30 mouse cellular contexts compared by ENCODE assay signal in the genomic region with DNA sequence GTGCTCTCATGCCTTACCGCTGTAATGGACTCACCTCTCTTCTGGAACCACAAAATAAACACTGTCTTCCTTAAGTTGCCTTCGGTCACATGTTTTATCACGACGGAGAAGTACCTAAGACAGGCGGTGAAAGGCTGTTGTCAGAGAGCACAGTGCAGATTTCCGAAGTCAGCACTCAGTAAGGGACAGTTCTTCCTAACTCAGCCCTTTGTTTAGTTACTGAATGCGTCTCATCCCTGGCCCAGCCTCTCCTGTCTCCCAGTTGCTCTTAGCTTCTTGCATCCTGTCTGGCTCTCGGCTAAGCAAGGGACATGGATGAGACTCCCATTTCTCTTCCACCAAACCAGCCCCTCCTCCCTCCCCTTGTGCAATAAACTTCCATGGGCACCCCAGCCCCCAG. TPM values are rescaled to one million over a fixed set of nuclear protein-coding genes. Genes with fewer than 3 reads are reported as not detected.
DNase-seq lines count a peak whose midpoint lies in the region; ATAC-seq lines count a peak whose summit lies in the region.
"Had no signal": no experiment of that assay in that cellular context is flagged by ENCODE, and none has a peak within 500 bp of the region (broad histone marks: within the 10 kb centered on the region; RNA-seq: fewer than 3 reads in every experiment).

No protein-coding gene starts in this region.

- H3K4me2 ChIP-seq in intestine, embryonic 14.5 days (ENCODE audit: low read length) = no peak overlapping the region
- no peak overlapping the region for H3K4me2 ChIP-seq in intestine, embryonic 15.5 days (replicated peaks)
- H3K4me2 ChIP-seq: embryonic facial prominence, embryonic 13.5 days; forebrain, embryonic 15.5 days; heart, embryonic 11.5 days; hindbrain, embryonic 13.5 days; liver, embryonic 12.5 days; midbrain, embryonic 15.5 days; neural tube, embryonic 15.5 days had no signal

- no peak for ATAC-seq in intestine, embryonic 14.5 days (replicated peaks; ENCODE audit: low FRiP score, low TSS enrichment, low read depth)
- no peak for ATAC-seq in intestine, embryonic 15.5 days
- ATAC-seq: forebrain, embryonic 15.5 days; liver, embryonic 12.5 days; liver, postnatal 0 days; midbrain, embryonic 15.5 days; Patski had no signal

- H3K27ac ChIP-seq in intestine, embryonic 14.5 days (ENCODE audit: low read depth) = no peak overlapping the region
- H3K27ac ChIP-seq in intestine, embryonic 15.5 days = no peak overlapping the region
- H3K27ac ChIP-seq: embryonic facial prominence, embryonic 13.5 days; forebrain, embryonic 10.5 days; forebrain, embryonic 15.5 days; hindbrain, embryonic 13.5 days; liver, embryonic 12.5 days; macrophage; midbrain, embryonic 10.5 days; midbrain, embryonic 15.5 days; neural tube, embryonic 15.5 days had no signal

- no peaks in the 10 kb centered on the region for H3K36me3 ChIP-seq in intestine, embryonic 14.5 days (ENCODE audit: control insufficient read depth, insufficient read depth, low read length)
- no peaks in the 10 kb centered on the region for H3K36me3 ChIP-seq in intestine, embryonic 15.5 days
- H3K36me3 ChIP-seq: embryonic facial prominence, embryonic 13.5 days; forebrain, embryonic 10.5 days; forebrain, embryonic 15.5 days; liver, embryonic 12.5 days; midbrain, embryonic 10.5 days; midbrain, embryonic 15.5 days had no signal

- no peaks in the 10 kb centered on the region for H3K4me1 ChIP-seq in intestine, embryonic 14.5 days (replicated peaks; ENCODE audit: control insufficient read depth, insufficient read depth, low read length)
- no peaks in the 10 kb centered on the region for H3K4me1 ChIP-seq in intestine, embryonic 15.5 days (replicated peaks)
- H3K4me1 ChIP-seq: embryonic facial prominence, embryonic 13.5 days; forebrain, embryonic 15.5 days; liver, embryonic 12.5 days; midbrain, embryonic 10.5 days; midbrain, embryonic 15.5 days had no signal

- peak; percentile 10 for DNase-seq in embryo, embryonic 10 days (ENCODE audit: low spot score)
- no peak for DNase-seq in embryo, embryonic 10.5 days (ENCODE audit: low spot score)
- peak; percentile 49 for DNase-seq in intestine, embryonic 14.5 days (ENCODE audit: low spot score)
- peak; percentile 36 for DNase-seq in brain, adult 2 months (ENCODE audit: low read depth, low spot score)
- DNase-seq in spleen, postnatal 14 days (ENCODE audit: low spot score in 2 of 2) = no peak
- DNase-seq in testis, postnatal 14 days (ENCODE audit: low spot score) = no peak
- DNase-seq: adrenal gland, postnatal 25 days; cerebellum, adult 18-20 months; cerebellum, postnatal 10 days; gastrocnemius, postnatal 10 days; heart, postnatal 36 days; kidney, adult 18-20 months; kidney, postnatal 4 days; left cerebral cortex, postnatal 4 days; liver, postnatal 0 days; lung, postnatal 10 days; right cerebral cortex, postnatal 4 days had no signal

- H3K9ac ChIP-seq in intestine, embryonic 14.5 days (ENCODE audit: low read length) = no peak overlapping the region
- H3K9ac ChIP-seq in intestine, embryonic 15.5 days = no peak overlapping the region
- H3K9ac ChIP-seq: embryonic facial prominence, embryonic 13.5 days; forebrain, embryonic 15.5 days; hindbrain, embryonic 13.5 days; liver, embryonic 12.5 days; liver, postnatal 0 days; midbrain, embryonic 15.5 days; neural tube, embryonic 15.5 days had no signal

- WGBS in intestine, embryonic 14.5 days = 29% methylated on average over 8 of the region's 8 CpGs
- WGBS in intestine, embryonic 15.5 days = 33% methylated on average over 8 of the region's 8 CpGs

- H3K9me3 ChIP-seq in intestine, embryonic 14.5 days (ENCODE audit: control insufficient read depth, low read length) = no peaks in the 10 kb centered on the region
- no peaks in the 10 kb centered on the region for H3K9me3 ChIP-seq in intestine, embryonic 15.5 days
- H3K9me3 ChIP-seq: embryonic facial prominence, embryonic 13.5 days; forebrain, embryonic 10.5 days; forebrain, embryonic 15.5 days; hindbrain, embryonic 13.5 days; liver, embryonic 12.5 days; midbrain, embryonic 10.5 days; midbrain, embryonic 15.5 days; neural tube, embryonic 15.5 days had no signal

- no peaks in the 10 kb centered on the region for H3K27me3 ChIP-seq in intestine, embryonic 14.5 days (replicated peaks; ENCODE audit: control insufficient read depth, insufficient read depth, low read length)
- H3K27me3 ChIP-seq in intestine, embryonic 15.5 days (replicated peaks) = no peaks in the 10 kb centered on the region
- H3K27me3 ChIP-seq: embryonic facial prominence, embryonic 13.5 days; forebrain, embryonic 15.5 days; hindbrain, embryonic 13.5 days; midbrain, embryonic 15.5 days; neural tube, embryonic 15.5 days had no signal

- H3K4me3 ChIP-seq in intestine, embryonic 14.5 days (ENCODE audit: low read depth, low read length) = no peak overlapping the region
- no peak overlapping the region for H3K4me3 ChIP-seq in intestine, embryonic 15.5 days (replicated peaks)
- H3K4me3 ChIP-seq: embryonic facial prominence, embryonic 13.5 days; forebrain, embryonic 10.5 days; forebrain, embryonic 15.5 days; hindbrain, embryonic 13.5 days; liver, embryonic 12.5 days; midbrain, embryonic 10.5 days; midbrain, embryonic 15.5 days; neural tube, embryonic 15.5 days had no signal

RNA-seq across cellular contexts. Expression of a gene that starts 10.6 kb away (rescaled TPM):
- 5.5 and 6.1 TPM in 2 replicates for polyA plus RNA-seq in intestine, embryonic 14.5 days (2014; fragmentation: Nextera tagmentation; extraction: Ambion mirVana)
- polyA plus RNA-seq in intestine, embryonic 15.5 days (2015; fragmentation: Nextera tagmentation; extraction: Ambion mirVana) = 4.8 and 7.0 TPM in 2 replicates
- polyA plus RNA-seq: C2C12, Patski had no signal

RNA-seq across cellular contexts. Expression of a gene that starts 23.6 kb away (rescaled TPM):
- 19.5 and 20.3 TPM in 2 replicates for polyA plus RNA-seq in intestine, embryonic 14.5 days (2014; fragmentation: Nextera tagmentation; extraction: Ambion mirVana)
- 14.3 and 15.0 TPM in 2 replicates for polyA plus RNA-seq in intestine, embryonic 15.5 days (2015; fragmentation: Nextera tagmentation; extraction: Ambion mirVana)

Comparison
In these comparisons a context has a peak if more than half of its experiments do, and no peak if none do; other contexts are left out.
1. DNase-seq: peak in embryo, embryonic 10 days (single experiment), intestine, embryonic 14.5 days (single experiment) and brain, adult 2 months (single experiment); none in embryo, embryonic 10.5 days (single experiment), spleen, postnatal 14 days (0 of 2) and testis, postnatal 14 days (single experiment).